Mouse (Mus musculus): Measurements from ENCODE around the gene Vsig2. TPM values are rescaled to one million over a fixed set of nuclear protein-coding genes. Genes with fewer than 3 reads are reported as not detected.

Vsig2 gene
- polyA plus RNA-seq, 1 experiment = not detected

GRCm38 (mm10) chr9:37554838-37555748 is 16.0 kb downstream of the Vsig2 start, which contains the start of gene Siae:
Gene Siae (plus strand): TSS chr9:37555698.
- TF ChIP-seq USF1 (IDR thresholded peaks at IDR 0.05; ENCODE audit: low read depth) = no peak
- no peak for TF ChIP-seq MYOD1 (IDR thresholded peaks at IDR 0.05; ENCODE audit: control insufficient read depth in 1 of 3, insufficient read length in 2 of 3, low read depth in 2 of 3)
- no peak for TF ChIP-seq CEBPB (IDR thresholded peaks at IDR 0.05; ENCODE audit: insufficient read depth, poor library complexity, severe bottlenecking)
- no peak for TF ChIP-seq MYOG (IDR thresholded peaks at IDR 0.05; ENCODE audit: control insufficient read depth in 1 of 3, insufficient read depth in 1 of 3, insufficient read length in 2 of 3, low read depth in 2 of 3)
- TF ChIP-seq POLR2A (IDR thresholded peaks at IDR 0.05; ENCODE audit: insufficient read length, low read depth) = no peak
- no peak for TF ChIP-seq SRF (IDR thresholded peaks at IDR 0.05; ENCODE audit: control insufficient read depth, insufficient read length, low read depth)
- no peak for TF ChIP-seq TCF3 (IDR thresholded peaks at IDR 0.05; ENCODE audit: insufficient read length, low read depth)
- TF ChIP-seq E2F4 (IDR thresholded peaks at IDR 0.05; ENCODE audit: insufficient read depth) = no peak
- TF ChIP-seq POLR2AphosphoS2 (IDR thresholded peaks at IDR 0.05; ENCODE audit: insufficient read length, low read depth) = no peak
- no peak for TF ChIP-seq REST (IDR thresholded peaks at IDR 0.05; ENCODE audit: insufficient read depth, insufficient read length)
- TF ChIP-seq MAX (IDR thresholded peaks at IDR 0.05; ENCODE audit: low read depth) = no peak
- TF ChIP-seq TCF12 (IDR thresholded peaks at IDR 0.05; ENCODE audit: insufficient read depth, poor library complexity, severe bottlenecking) = no peak
- H3K79me2 ChIP-seq (ENCODE audit: control insufficient read depth, insufficient read depth) = no peaks in the 10 kb centered on the region
- peak within 1 kb of the TSS; percentile 5 for H3K4me2 ChIP-seq (ENCODE audit: low read depth)
- H3K36me3 ChIP-seq (ENCODE audit: control insufficient read depth, insufficient read depth) = no peaks in the 10 kb centered on the region
- H3K4me3 ChIP-seq = no peak within 1 kb of the TSS
- peaks cover 5% of the 10 kb centered on the region for H3K27me3 ChIP-seq (ENCODE audit: control insufficient read depth, insufficient read depth, insufficient read length)
- no peak within 1 kb of the TSS for H3ac ChIP-seq (ENCODE audit: control insufficient read depth, insufficient read length)

- peaks cover 5% of the 10 kb centered on the region for H3K27me3 ChIP-seq (ENCODE audit: control insufficient read depth, insufficient read depth, insufficient read length)
- H3ac ChIP-seq (ENCODE audit: control insufficient read depth, insufficient read length) = no peak overlapping the region
- no peak overlapping the region for H3K4me3 ChIP-seq
- H3K79me2 ChIP-seq (ENCODE audit: control insufficient read depth, insufficient read depth) = no peaks in the 10 kb centered on the region
- TF ChIP-seq USF1 (IDR thresholded peaks at IDR 0.05; ENCODE audit: low read depth) = no peak
- no peak for TF ChIP-seq SRF (IDR thresholded peaks at IDR 0.05; ENCODE audit: control insufficient read depth, insufficient read length, low read depth)
- no peak for TF ChIP-seq E2F4 (IDR thresholded peaks at IDR 0.05; ENCODE audit: insufficient read depth)
- no peak for TF ChIP-seq POLR2AphosphoS2 (IDR thresholded peaks at IDR 0.05; ENCODE audit: insufficient read length, low read depth)
- TF ChIP-seq CEBPB (IDR thresholded peaks at IDR 0.05; ENCODE audit: insufficient read depth, poor library complexity, severe bottlenecking) = no peak
- no peak for TF ChIP-seq TCF3 (IDR thresholded peaks at IDR 0.05; ENCODE audit: insufficient read length, low read depth)
- TF ChIP-seq MAX (IDR thresholded peaks at IDR 0.05; ENCODE audit: low read depth) = no peak
- no peak for TF ChIP-seq MYOG (IDR thresholded peaks at IDR 0.05; ENCODE audit: control insufficient read depth in 1 of 3, insufficient read depth in 1 of 3, insufficient read length in 2 of 3, low read depth in 2 of 3)
- TF ChIP-seq MYOD1 (IDR thresholded peaks at IDR 0.05; ENCODE audit: control insufficient read depth in 1 of 3, insufficient read length in 2 of 3, low read depth in 2 of 3) = no peak
- no peak for TF ChIP-seq TCF12 (IDR thresholded peaks at IDR 0.05; ENCODE audit: insufficient read depth, poor library complexity, severe bottlenecking)
- no peak for TF ChIP-seq POLR2A (IDR thresholded peaks at IDR 0.05; ENCODE audit: insufficient read length, low read depth)
- no peak for TF ChIP-seq REST (IDR thresholded peaks at IDR 0.05; ENCODE audit: insufficient read depth, insufficient read length)
- H3K36me3 ChIP-seq (ENCODE audit: control insufficient read depth, insufficient read depth) = no peaks in the 10 kb centered on the region
- H3K4me2 ChIP-seq (ENCODE audit: low read depth) = no peak overlapping the region
These were observed 17.3 kb downstream of the Vsig2 start for GRCm38 (mm10) chr9:37556366-37556765.

GRCm38 (mm10) chr9:37560617-37561016 is 21.6 kb downstream of the Vsig2 start:
- no peaks in the 10 kb centered on the region for H3K27me3 ChIP-seq (ENCODE audit: control insufficient read depth, insufficient read depth, insufficient read length)
- TF ChIP-seq TCF3 (IDR thresholded peaks at IDR 0.05; ENCODE audit: insufficient read length, low read depth) = no peak
- H3K4me2 ChIP-seq (ENCODE audit: low read depth) = no peak overlapping the region
- no peak overlapping the region for H3K4me3 ChIP-seq
- no peaks in the 10 kb centered on the region for H3K36me3 ChIP-seq (ENCODE audit: control insufficient read depth, insufficient read depth)
- H3K79me2 ChIP-seq (ENCODE audit: control insufficient read depth, insufficient read depth) = no peaks in the 10 kb centered on the region
- no peak overlapping the region for H3ac ChIP-seq (ENCODE audit: control insufficient read depth, insufficient read length)

GRCm38 (mm10) chr9:37563805-37564204 is 24.8 kb downstream of the Vsig2 start:
- Histone ChIP-seq H3K79me2 (ENCODE audit: control insufficient read depth, insufficient read depth) (no peaks in the 10 kb centered on the region), H3K36me3 (ENCODE audit: control insufficient read depth, insufficient read depth) (no peaks in the 10 kb centered on the region), H3K27me3 (ENCODE audit: control insufficient read depth, insufficient read depth, insufficient read length) (peaks cover 10% of the 10 kb centered on the region), H3K4me2 (ENCODE audit: low read depth) (no peak overlapping the region), H3K4me3 (no peak overlapping the region), H3ac (ENCODE audit: control insufficient read depth, insufficient read length) (no peak overlapping the region)
- TF ChIP-seq MYOG (IDR thresholded peaks at IDR 0.05; ENCODE audit: control insufficient read depth in 1 of 3, insufficient read depth in 1 of 3, insufficient read length in 2 of 3, low read depth in 2 of 3) (no peak), REST (IDR thresholded peaks at IDR 0.05; ENCODE audit: insufficient read depth, insufficient read length) (no peak), MYOD1 (IDR thresholded peaks at IDR 0.05; ENCODE audit: control insufficient read depth in 1 of 3, insufficient read length in 2 of 3, low read depth in 2 of 3) (no peak), E2F4 (IDR thresholded peaks at IDR 0.05; ENCODE audit: insufficient read depth) (no peak)

GRCm38 (mm10) chr9:37567019-37567418 is 28.0 kb downstream of the Vsig2 start:
- H3ac ChIP-seq (ENCODE audit: control insufficient read depth, insufficient read length) = no peak overlapping the region
- TF ChIP-seq USF1 (IDR thresholded peaks at IDR 0.05; ENCODE audit: low read depth) (no peak), CEBPB (IDR thresholded peaks at IDR 0.05; ENCODE audit: insufficient read depth, poor library complexity, severe bottlenecking) (no peak), POLR2A (IDR thresholded peaks at IDR 0.05; ENCODE audit: insufficient read length, low read depth) (no peak), E2F4 (IDR thresholded peaks at IDR 0.05; ENCODE audit: insufficient read depth) (no peak), TCF12 (IDR thresholded peaks at IDR 0.05; ENCODE audit: insufficient read depth, poor library complexity, severe bottlenecking) (no peak), MYOD1 (IDR thresholded peaks at IDR 0.05; ENCODE audit: control insufficient read depth in 1 of 3, insufficient read length in 2 of 3, low read depth in 2 of 3) (no peak)
- H3K36me3 ChIP-seq (ENCODE audit: control insufficient read depth, insufficient read depth) = no peaks in the 10 kb centered on the region
- H3K79me2 ChIP-seq (ENCODE audit: control insufficient read depth, insufficient read depth) = no peaks in the 10 kb centered on the region
- no peak overlapping the region for H3K4me2 ChIP-seq (ENCODE audit: low read depth)
- H3K27me3 ChIP-seq (ENCODE audit: control insufficient read depth, insufficient read depth, insufficient read length) = peaks cover 14% of the 10 kb centered on the region
- no peak overlapping the region for H3K4me3 ChIP-seq

Data from myocyte (in vitro differentiated cells).